Mouse (Mus musculus) skeletal muscle tissue, adult 2 months (tissue): Measurements from ENCODE around the gene Kdm4c.
"Not testable (repeated sequence)": the region's sequence is repeated elsewhere in the genome, so short reads cannot be mapped to it uniquely, and the experiment has no call there.

Experiments used
- DNase-seq: peaks from one replicate; pipeline ENCODE4 v3.0.0-alpha.2; 2012; ENCODE audit warnings: low read depth, low spot score

Kdm4c gene

GRCm38 (mm10) chr4:74242176-74242575 is at the start of gene Kdm4c:
Gene Kdm4c, plus strand, starts transcription at chr4:74242497.
- DNase-seq, result no peak

- no peak for DNase-seq
Observed at GRCm38 (mm10) chr4:74201281-74201811, 41.0 kb upstream of the Kdm4c start.

GRCm38 (mm10) chr4:74221780-74222179 is 20.5 kb upstream of the Kdm4c start:
- not testable (repeated sequence) for DNase-seq

DNA sequence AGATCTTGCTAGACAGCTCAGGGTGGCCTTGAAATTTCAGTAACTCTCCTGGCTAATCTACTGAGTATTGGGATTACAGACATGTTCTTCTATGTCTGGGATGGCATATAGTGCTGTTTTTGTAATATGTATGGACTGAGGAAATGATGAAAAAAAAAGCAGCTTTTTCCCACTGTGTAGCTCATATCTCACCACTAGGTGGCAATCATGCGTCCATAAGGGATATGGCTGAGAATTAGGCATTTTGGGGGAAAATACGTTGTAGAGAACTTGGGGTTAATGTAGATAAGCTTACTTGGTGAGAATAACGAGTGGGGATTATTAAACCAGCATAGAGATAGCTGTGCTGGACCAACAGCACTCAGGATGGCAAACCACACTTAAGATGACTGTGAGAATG is 19.9 kb upstream of the Kdm4c start:
- no peak for DNase-seq

DNA sequence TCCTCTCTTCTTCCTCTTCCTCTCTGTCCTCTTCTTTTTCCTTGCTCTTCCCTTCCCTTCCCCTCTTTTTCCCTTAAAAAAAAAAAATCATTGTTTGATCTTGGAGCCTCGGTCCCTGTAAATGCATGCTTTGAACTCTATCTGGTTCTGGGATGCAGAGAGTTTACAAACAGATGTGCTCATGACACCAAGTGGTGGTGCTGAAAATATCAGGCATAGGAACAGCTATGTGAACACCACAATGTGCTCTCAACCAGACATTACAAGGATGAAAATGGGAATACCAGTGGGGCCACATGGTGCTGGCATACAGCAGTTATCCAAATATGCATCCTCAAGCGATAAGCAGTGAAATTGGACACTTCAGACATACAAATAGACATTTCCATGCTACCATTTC is 18.1 kb upstream of the Kdm4c start:
- DNase-seq, result no peak

DNA sequence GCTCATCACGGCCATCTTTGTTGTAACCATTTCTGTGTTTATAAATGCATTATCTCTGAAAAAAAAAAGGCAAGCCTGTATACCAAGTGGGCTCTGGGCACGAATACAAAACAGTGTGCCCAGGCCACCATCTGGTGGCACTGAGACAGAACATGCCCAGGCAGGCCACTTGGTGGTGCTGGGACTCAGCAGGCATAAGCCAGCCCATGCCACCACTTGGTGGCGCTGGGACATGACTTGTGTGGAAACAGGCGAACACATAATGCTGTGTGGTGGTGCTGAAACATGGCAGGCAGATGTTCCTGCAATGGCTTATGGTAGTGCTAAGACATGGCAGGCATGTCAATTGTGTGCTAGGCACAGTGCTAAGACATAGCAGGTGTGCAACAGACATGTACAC is 11.3 kb upstream of the Kdm4c start:
- DNase-seq, result no peak

DNA sequence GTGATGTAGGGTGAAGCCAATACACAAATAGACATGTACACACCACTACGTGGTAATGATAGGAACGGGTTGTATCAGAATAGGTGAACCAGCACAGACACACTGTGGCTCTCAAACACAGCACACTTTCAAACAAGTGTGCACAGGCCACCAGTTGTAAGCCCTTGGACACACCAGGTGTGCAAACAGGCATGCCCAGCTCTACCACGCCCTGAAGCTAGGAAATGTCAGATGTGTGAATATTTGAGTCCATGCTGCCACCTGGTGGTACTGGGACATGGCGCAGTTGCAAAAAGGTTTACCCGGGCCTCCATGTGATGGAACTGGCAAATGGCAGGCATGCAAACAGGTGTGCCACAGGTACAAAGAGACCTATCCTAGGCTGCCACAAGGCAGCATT is 10.9 kb upstream of the Kdm4c start:
- DNase-seq, result no peak

DNA sequence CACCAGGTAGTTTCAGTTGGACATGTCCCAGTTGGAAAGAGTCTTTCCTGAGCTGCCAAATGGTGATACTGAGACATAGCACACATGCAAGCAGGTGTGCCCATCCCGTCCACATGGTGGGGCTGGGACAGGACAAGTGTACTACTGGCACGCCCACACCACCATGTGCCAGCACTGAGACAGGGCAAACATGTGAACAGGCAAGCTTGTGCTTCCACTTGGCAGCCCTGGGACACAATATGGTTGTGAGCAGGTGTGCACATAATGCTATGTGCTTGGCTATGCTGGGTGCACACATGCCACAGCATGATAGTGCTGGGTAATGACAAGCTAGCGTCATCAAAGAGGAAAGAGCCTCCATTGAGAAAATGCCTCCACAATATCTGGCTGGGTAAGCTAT is 8.8 kb upstream of the Kdm4c start:
- no peak for DNase-seq

- peak; percentile 97 for DNase-seq
Observed at GRCm38 (mm10) chr4:74251348-74252244, 9.3 kb downstream of the Kdm4c start.

- peak; percentile 26 for DNase-seq
Observed at GRCm38 (mm10) chr4:74252245-74253105, 10.2 kb downstream of the Kdm4c start.

- no peak for DNase-seq
Observed at GRCm38 (mm10) chr4:74257882-74258281, 15.6 kb downstream of the Kdm4c start.

- no peak for DNase-seq
Observed at GRCm38 (mm10) chr4:74258538-74258937, 16.2 kb downstream of the Kdm4c start.

DNA sequence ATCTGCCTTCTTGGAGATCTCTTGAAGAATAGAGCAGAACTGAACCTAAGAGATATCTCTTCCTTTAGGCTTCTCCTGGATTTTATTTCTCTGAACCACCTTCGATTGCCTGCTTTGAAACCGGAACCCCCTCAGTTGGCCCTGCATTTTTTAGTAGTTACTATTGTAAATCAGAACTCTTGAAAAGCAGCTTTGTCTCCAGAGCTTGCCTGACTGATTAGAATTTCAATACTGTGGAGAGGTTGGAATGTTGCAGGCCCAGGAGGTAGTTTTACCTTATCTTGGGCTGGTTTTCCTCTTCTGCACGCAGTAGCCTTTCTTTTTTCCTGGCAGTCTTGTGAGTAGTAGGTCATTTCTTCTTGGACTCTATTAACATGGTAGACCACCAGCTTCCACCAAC is 17.0 kb downstream of the Kdm4c start:
- DNase-seq, result no peak

DNA sequence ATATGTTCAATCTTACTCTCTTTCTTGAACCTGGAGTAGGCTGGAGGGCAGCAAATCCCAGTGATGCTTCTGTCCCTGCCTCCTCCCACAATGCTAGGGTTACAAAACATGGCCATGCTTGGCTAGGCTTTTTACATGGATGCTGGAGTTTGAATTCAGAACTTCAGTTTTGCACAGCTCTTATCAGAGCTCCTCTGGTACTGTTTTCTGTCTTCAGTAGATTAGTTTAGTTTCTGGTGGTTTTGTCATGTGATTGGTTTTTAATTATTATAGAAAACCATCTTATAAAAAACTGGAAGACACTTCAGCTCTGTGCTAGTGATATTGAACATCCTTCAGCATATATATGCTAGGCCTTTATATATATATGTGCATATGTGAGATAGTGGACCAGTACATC is 19.6 kb downstream of the Kdm4c start:
- no peak for DNase-seq

DNA sequence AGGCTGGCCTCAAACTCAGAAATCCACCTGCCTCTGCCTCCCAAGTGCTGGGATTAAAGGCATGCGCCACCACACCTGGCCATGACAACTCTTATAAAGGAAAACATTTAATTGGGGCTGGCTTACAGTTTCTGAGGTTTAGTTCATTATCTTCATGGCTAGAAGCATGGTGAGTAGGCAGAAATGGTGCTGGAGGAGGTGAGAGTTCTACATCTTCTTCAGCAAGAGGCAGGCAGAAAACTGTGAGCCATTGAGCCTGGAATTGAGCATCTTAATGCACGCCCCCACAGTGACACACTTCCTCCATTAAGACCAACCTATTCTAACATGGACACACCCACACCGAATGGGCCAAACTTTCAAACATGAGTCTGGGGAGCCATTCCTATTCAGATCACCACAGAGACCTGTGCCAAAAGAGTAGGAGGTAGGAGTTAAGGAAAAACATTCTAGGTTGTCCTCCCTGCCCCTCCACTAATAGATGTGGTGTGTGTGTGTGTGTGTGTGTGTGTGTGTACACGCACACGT is 22.2 kb downstream of the Kdm4c start:
- DNase-seq, result no peak

DNA sequence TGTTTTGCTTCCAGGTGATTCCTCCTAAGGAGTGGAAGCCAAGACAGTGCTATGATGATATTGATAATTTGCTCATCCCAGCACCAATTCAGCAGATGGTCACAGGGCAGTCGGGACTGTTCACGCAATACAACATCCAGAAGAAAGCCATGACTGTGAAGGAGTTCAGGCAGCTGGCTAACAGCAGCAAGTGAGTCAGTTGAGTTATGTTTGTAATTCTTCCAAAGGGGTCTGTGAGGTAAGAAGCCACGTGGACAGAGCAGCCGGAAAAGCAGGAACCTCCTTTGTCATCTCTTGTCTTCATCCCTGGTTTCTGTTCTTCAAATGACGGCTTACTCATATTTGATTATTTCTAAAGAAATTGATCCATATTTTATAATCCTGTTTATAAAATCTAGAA is 28.9 kb downstream of the Kdm4c start:
- no peak for DNase-seq

DNA sequence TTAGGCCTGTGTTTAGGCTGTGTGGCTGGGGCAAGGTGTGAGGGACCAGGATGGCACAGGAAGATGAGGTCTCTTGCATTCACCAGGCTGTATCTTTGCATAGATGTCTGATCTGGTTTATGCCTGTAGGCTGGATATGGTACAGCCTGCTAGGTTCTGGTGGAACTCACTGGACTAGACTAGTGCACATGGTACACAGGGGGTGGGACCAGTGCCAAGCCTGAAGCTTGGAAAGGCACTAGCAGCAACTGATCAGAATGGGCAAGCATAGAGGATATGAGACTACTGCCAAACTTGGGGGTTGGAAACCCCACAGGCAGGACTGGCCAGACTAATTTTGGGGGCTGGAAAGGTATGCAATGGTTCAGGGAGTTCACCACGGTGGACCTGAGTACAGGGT is 35.2 kb downstream of the Kdm4c start:
- no peak for DNase-seq

DNA sequence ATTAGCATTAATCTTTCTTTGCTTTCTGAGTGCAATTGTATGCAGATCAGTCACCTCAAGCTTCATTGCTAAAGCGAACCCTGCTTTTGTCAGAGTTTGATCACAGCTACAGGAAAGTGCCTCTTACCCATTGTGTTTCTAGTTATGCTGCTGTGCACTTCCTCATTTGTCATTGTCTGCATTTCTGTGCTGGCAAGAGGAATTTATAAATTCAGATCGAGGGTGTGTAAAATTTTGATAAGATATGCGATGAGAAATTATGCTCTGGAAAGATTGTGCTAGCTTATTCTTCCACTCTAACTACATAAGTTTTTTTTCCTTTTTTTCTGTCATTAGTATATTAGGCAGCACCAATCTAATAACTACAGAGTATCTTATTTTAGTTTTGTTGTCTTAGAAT is 37.9 kb downstream of the Kdm4c start:
- no peak for DNase-seq

GRCm38 (mm10) chr4:74287851-74288250 is 45.6 kb downstream of the Kdm4c start:
- no peak for DNase-seq

GRCm38 (mm10) chr4:74294726-74295125 is 52.4 kb downstream of the Kdm4c start:
- DNase-seq, result no peak

GRCm38 (mm10) chr4:74305315-74306105 is 63.2 kb downstream of the Kdm4c start:
- DNase-seq, result no peak
